Mouse (Mus musculus) kidney, postnatal 25 days (tissue): ENCODE measurements around the gene Ttc4.
A peak's percentile ranks its signal among the peaks of the same experiment; 100 is the strongest.

ENCODE experiments used
- DNase-seq, 2 experiments: peaks; one replicate each; pipeline ENCODE4 v3.0.0; 2021; ENCODE audit warnings: mixed read lengths in 2 of 2

Gene Ttc4

GRCm38 (mm10) chr4:106613560-106613959, 65.2 kb downstream of the Ttc4 start:
- peak in 1 of 2 experiments; percentile 38 for DNase-seq

- no peak for DNase-seq
Observed at GRCm38 (mm10) chr4:106613105-106613504, 65.6 kb downstream of the Ttc4 start.
